Mouse (Mus musculus) embryonic fibroblast, embryonic 13.5 days (primary cell): Measurements from ENCODE around the gene Tmeff1.

Source experiments
- CTCF ChIP-seq: IDR thresholded peaks from 2 replicates; pipeline ENCODE4 v1.5.1; 2011; ENCODE audit warnings: mild to moderate bottlenecking, control low read depth, low read length, moderate library complexity, borderline replicate concordance; ENCODE audit not compliant: insufficient read depth
- POLR2A ChIP-seq: IDR thresholded peaks from 2 replicates; pipeline ENCODE4 v1.6.1; 2011; ENCODE audit warnings: low read depth, mild to moderate bottlenecking, control low read depth, low read length, moderate library complexity

- TF ChIP-seq POLR2A (no peak), CTCF (no peak)
Observed at GRCm38 (mm10) chr4:48677276-48677675, 92.3 kb downstream of the Tmeff1 start.
